Mouse (Mus musculus) left cerebral cortex, adult 9 months (tissue): ENCODE data around the gene Abi1.
"Not testable (repeated sequence)": the region's sequence is repeated elsewhere in the genome, so short reads cannot be mapped to it uniquely, and the experiment has no call there.

Experiments
- DNase-seq, 2 experiments: peaks; one replicate each; pipeline ENCODE4 v3.0.0; 2022; ENCODE audit warnings: low spot score in 2 of 2

The Abi1 gene

DNA sequence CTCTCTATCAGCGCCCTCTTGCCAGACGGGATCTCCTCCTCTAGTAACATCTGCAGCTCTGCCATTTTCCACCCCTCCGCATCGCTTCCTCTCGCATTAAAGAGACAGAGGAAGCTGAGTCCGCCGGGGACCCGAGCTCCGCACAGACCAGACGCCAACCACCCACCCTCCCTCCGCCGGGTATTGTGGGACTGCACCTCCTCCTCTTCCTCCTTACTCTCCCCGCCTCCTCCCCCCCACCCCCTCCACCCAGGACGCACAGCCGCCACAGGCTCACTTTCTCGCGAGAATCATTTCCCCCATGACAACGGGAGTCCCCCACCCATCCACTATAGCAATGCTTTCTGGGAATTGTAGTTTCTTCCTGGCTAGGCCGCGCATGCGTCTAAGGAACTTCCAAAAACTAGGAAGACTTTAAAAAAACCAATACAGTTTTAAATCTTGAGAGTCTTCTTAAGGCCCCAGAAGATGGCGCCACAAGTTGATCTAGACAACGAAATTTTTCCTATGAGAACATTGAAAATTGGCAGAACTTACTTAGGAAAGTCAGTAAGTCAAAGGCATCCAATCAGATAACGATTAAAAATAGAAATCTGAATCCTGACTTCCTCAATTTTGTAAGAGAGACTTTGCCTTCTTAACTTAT is at the start of gene Abi1:
Gene Abi1, minus strand, starts transcription at position 241 of the 646 bp plus-strand sequence.
- DNase-seq, result peak; percentile 93 to 95

DNA sequence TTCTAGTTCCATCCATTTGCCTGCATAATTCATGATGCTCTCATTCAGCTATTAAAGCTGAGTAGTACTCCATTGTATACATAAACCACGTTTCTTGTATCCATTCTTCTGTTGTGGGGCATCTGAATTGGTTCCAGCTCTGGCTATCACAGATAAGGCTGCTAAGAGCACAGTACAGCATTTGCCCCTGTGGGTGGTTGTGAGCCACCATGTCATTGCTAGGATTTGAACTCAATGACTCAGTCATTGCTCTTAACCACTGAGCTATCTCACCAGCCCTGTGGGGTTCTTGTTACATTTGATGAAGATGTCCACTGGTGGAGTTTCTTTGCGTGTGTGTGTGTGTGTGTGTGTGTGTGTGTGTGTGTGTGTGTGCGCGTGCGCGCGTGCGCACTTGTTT is 44.5 kb upstream of the Abi1 start:
- DNase-seq, result no peak

DNA sequence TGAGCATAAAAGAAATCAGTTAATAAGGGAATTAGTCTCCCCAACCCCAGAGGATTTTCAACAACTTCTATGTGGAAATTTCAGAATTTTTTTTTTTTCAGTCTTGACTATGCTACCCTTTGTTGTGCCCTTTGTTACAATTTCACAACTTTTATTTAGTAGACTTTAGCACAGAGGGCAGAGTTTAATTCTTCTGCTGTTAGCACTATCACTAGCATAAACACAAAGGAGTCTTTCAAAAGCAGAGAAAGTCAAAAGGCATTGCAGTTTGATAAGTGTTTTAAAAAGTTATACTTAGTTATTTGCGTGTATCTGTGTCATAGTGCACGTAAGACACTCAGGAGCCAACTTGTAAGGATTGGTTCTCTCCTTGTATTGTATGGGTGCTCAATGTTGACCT is 38.5 kb upstream of the Abi1 start:
- no peak for DNase-seq

- DNase-seq, result no peak
These were observed 37.7 kb upstream of the Abi1 start for GRCm38 (mm10) chr2:23077693-23078092.

DNA sequence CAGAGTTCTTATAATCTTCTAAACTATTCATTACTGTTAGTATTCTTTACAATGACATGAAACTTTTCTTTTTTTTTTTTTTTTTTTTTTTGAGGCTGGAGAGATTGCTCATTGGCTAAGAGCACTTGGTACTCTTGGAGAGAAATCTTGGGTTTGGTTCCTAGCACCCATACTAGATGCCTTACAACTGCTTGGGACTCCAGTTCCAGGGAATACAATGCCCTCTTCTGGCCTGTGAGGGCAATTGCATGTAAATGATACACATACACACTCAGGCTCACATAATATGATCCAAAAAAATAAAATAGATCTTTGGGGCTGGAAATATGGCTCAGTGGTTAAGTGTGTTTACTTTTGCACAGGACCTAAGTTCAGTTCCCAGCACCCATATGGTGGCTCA is 36.7 kb upstream of the Abi1 start:
- DNase-seq, result no peak

GRCm38 (mm10) chr2:23075846-23076245 is 35.8 kb upstream of the Abi1 start:
- DNase-seq, result no peak

GRCm38 (mm10) chr2:23071406-23071805 is 31.4 kb upstream of the Abi1 start:
- DNase-seq, result no peak

GRCm38 (mm10) chr2:23070491-23070890 is 30.4 kb upstream of the Abi1 start:
- DNase-seq, result peak in 1 of 2 experiments; percentile 3

GRCm38 (mm10) chr2:23068894-23069744 is 29.1 kb upstream of the Abi1 start:
- DNase-seq, result peak; percentile 85 to 95

GRCm38 (mm10) chr2:23068370-23068737 is 28.3 kb upstream of the Abi1 start:
- no peak for DNase-seq

GRCm38 (mm10) chr2:23067552-23068369 is 27.7 kb upstream of the Abi1 start, which contains the start of gene Acbd5:
Gene Acbd5, plus strand, starts transcription at chr2:23068167.
- DNase-seq, result peak; percentile 89 to 97

GRCm38 (mm10) chr2:23052523-23052922 is 12.5 kb upstream of the Abi1 start:
- DNase-seq, result no peak

GRCm38 (mm10) chr2:23051890-23052289 is 11.8 kb upstream of the Abi1 start:
- peak in 1 of 2 experiments; percentile 35 for DNase-seq

GRCm38 (mm10) chr2:23048006-23048405 is 8.0 kb upstream of the Abi1 start:
- no peak for DNase-seq

DNA sequence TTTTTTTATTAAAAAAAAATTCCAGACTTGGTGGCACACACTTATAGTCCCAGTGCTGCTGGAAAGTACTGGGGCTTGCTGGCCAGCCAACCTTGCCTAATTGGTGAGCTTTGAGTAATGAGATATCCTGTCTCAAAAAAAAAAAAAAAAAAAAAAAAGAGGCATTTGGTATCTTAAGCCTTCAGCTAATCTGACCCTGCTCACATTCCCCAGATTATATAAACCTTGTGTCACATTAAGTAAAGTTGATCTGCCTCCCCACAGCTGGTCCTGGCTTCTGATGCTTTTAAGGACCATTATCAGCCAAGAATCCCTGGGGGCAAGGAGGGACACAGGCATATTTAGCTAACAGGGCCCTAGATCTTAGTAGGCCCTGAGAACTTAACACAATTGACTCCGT is 5.7 kb upstream of the Abi1 start:
- no peak for DNase-seq

GRCm38 (mm10) chr2:23042189-23042588 is 2.1 kb upstream of the Abi1 start:
- DNase-seq, result no peak

DNA sequence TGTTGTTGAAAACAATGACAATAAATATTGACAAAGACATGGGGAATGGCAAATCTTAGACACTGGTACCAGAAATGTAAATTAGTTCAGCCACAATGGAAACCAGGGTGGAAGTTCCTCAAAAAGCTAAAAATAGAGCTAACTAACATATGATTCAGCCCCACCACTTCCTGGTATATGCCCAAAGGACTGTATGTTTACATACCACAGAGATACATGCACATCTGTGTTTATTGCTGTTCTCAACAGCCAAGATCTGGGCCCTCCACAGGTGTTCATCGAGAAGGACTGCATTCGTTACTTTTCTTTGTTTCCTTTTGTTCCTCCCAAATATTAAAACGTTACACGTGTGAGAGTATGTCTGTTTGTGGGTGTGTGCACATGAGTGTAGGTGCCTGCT is 1.4 kb upstream of the Abi1 start:
- DNase-seq, result no peak

DNA sequence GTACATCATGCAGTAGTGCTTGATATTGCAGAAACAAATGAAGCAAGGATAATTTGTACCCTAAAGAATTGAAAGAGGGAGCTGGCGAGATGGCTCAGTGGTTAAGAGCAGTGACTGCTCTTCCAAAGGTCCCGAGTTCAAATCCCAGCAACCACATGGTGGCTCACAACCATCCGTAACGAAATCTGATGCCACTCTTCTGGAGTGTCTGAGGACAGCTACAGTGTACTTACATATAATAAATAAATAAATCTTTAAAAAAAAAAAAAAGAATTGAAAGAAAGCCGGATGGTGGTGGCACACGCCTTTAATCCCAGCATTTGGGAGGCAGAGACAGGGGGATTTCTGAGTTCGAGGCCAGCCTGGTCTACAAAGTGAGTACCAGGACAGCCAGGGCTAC is 649 bp upstream of the Abi1 start:
- not testable (repeated sequence) for DNase-seq

DNA sequence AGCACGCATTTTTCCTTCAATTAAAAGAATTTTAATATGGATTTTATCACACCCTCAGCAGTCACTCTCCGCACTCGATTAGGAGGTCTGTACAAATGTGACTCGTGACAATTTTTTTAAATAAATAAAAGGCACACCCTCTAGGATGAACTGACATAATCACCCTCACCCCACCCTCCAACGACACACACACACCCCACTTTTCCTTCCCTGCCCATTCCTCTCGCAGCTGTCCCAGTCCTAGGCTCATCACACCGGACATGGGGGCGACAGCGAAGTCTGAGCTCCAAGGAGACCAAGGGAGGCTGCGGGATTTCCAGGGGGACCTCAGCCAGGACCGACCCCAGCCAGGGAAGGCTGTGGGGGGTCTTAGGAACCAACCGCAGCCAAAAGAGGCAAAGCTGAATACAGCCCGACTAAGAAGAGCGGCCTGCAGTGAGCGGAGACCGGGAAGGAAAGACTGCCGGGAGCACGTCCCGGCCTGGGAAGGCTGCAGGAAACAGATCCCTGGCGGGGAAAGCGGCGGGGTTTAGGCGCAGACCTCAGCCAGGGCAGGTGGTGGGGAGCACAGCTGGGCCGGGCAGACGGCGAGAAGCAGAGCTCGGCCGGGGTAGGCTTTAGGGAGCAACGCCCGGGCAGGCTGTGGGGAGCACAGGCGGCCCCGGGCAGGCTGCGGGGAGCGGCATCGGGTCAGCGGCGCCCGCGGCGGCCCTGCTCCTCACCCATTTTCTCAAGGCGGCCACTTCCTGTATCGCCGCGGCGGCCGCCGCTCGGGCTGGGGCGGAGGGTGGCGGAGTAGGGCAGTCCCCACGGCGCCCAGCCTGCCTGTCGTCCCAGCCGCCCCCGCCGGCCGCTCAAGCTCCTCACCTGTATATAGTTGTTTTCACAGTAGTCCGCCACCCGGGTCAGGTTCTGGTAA is 700 bp downstream of the Abi1 start:
- peak in 1 of 2 experiments; percentile 36 for DNase-seq

DNA sequence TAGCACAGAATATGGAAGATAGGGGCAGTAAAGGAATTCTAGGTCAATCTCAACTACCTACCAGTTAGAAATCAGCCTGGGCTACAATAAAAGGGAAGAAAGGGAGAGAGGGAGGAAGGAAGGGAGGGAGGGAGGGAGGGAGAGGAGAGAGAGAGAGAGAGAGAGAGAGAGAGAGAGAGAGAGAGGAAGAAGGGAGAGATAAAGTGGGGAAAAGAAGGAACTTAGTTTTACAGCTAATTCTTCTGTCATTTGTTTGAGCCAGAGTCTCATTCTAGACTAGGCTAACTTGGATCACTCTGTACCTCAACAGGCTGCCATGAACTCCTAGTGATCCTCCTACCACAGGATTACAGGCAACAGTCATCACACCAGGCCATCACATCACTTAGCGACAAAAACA is 4.6 kb downstream of the Abi1 start:
- no peak for DNase-seq
